Mouse (Mus musculus) ES-E14 (cell line): ENCODE data around the gene Palm3.

Experiments used
- MAFK ChIP-seq: IDR thresholded peaks from 2 replicates; pipeline ENCODE4 v1.6.1; 2014; ENCODE audit warnings: mild to moderate bottlenecking, low read depth, low read length, inconsistent platforms; ENCODE audit not compliant: insufficient read depth
- ZC3H11A ChIP-seq: IDR thresholded peaks from 2 replicates; pipeline ENCODE4 v1.6.1; 2012; ENCODE audit warnings: low read depth, mild to moderate bottlenecking, inconsistent platforms, low read length, borderline replicate concordance

- TF ChIP-seq ZC3H11A (no peak), MAFK (no peak)
These were observed 27.2 kb upstream of the Palm3 start for GRCm38 (mm10) chr8:83994030-83994429.
